Mouse (Mus musculus) lung, embryonic 16.5 days (tissue): ENCODE measurements around the gene Skp1a. TPM values are rescaled to one million over a fixed set of nuclear protein-coding genes. Genes with fewer than 3 reads are reported as not detected.

Experiments
- ATAC-seq: fragments of 200-750 bp; cut with Nextera tagmentation; 2 replicates; pipeline ENCODE4 v1.8.0; 2017; ENCODE audit warnings: low read depth, mild to moderate bottlenecking, moderate library complexity
- H3K27ac ChIP-seq: fragments of 300-500 bp; sonication (generic); 2 replicates; pipeline ENCODE4 v1.5.1; 2014; ENCODE audit warnings: mild to moderate bottlenecking, control low read depth, low read length
- H3K27me3 ChIP-seq: fragments of 300-500 bp; sonication (generic); 2 replicates; pipeline ENCODE4 v1.6.1; 2014; ENCODE audit warnings: low read depth, low read length, mixed read lengths; ENCODE audit not compliant: control insufficient read depth, insufficient read depth
- H3K36me3 ChIP-seq: fragments of 300-500 bp; sonication (generic); 2 replicates; pipeline ENCODE4 v1.6.1; 2014; ENCODE audit warnings: low read length; ENCODE audit not compliant: control insufficient read depth, insufficient read depth
- H3K4me1 ChIP-seq: fragments of 300-500 bp; sonication (generic); replicated peaks from 2 replicates; pipeline ENCODE4 v1.6.1; 2014; ENCODE audit warnings: low read length, mixed read lengths; ENCODE audit not compliant: control insufficient read depth, insufficient read depth
- H3K4me2 ChIP-seq: fragments of 300-500 bp; sonication (generic); 2 replicates; pipeline ENCODE4 v1.6.1; 2014; ENCODE audit warnings: low read depth, low read length, control low read depth
- H3K4me3 ChIP-seq: fragments of 300-500 bp; sonication (generic); 2 replicates; pipeline ENCODE4 v1.5.1; 2014; ENCODE audit warnings: mild to moderate bottlenecking, low read length, control low read depth
- H3K9ac ChIP-seq: fragments of 300-500 bp; sonication (generic); 2 replicates; pipeline ENCODE4 v1.6.1; 2014; ENCODE audit warnings: low read length, control low read depth
- H3K9me3 ChIP-seq: fragments of 300-500 bp; sonication (generic); 2 replicates; pipeline ENCODE4 v1.6.1; 2016; ENCODE audit warnings: low read length; ENCODE audit not compliant: control insufficient read depth
- WGBS: fragments of 180-500 bp; shearing (Covaris S2); extraction: QIAGEN DNeasy Blood & Tissue Kit; methylation state at CpG from one replicate; pipeline ENCODE4 v1.1.7; 2014; 5-methylcytosine and 5-hydroxymethylcytosine counted together
- polyA plus RNA-seq: library from polyadenylated mRNA; unstranded; fragments of >200 nt; fragmentation: Nextera tagmentation; extraction: Ambion mirVana; gene quantifications from 2 replicates; pipeline ENCODE4 v1.2.1, GENCODE M21; 2015

The Skp1a gene
- polyA plus RNA-seq, 1 experiment from 2014 or later = 833 TPM

DNA sequence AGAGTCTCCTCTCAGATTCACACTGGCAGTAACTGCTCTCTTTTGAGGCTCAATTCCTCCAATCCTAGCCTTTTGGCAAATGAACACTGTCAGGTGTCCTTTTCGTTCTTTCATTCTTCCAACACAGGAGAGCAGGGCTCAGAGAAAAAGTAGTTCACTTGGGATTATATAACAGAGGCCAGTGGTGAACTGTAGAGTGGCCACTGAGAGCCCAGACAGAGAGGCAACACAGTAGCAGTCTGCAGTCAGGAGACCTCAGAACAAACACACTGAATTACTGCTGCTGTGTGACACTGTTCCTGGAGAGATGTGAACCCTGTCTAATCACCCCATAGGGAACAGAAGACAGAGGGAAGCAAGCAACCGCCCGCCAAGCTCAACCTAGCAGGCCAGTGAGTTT is 4.7 kb upstream of the Skp1a start:
- Histone ChIP-seq H3K4me2 (no peak overlapping the region), H3K4me1 (peaks cover 4% of the 10 kb centered on the region), H3K9me3 (no peaks in the 10 kb centered on the region), H3K36me3 (no peaks in the 10 kb centered on the region), H3K27ac (no peak overlapping the region), H3K27me3 (no peaks in the 10 kb centered on the region), H3K9ac (no peak overlapping the region; the same call in 1 of the 2 replicates), H3K4me3 (no peak overlapping the region)
- 67% methylated on average over 3 of the region's 3 CpGs for WGBS
- ATAC-seq = no peak

DNA sequence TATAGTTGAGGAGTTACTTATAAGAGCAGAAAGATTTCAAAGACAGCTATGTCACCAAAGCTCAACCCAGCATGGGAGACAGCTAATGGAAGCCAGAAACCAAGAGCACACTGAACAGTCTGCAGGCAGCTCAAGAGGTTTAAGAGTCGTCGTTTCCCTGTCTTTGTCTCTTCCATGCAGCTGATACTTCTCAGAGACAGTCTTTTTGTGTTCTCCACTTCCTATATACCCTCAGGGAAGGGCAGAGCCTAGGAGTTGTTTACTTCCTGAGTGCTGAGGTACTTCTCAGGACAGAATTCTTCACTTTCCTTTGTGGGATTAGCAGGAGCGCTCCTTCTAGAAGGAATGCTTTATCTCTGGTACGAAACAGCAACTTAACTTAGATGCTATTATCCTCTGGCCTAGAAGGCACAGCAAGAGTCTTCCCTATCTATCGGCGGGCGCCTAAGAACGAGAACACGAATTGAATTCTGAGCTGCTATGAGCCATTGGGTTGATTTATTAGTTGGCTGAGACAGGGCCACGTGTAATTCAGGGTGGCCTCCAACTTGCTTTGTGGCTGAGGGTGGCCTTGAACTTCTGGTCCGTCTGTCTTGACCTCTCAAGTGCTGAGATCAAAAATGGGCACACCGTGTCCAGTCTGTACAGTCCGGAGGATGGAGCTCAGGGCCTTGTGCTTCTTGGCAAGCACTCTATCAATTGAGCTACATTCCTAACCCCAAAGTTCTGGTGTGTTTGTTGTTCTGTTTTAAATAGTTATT is 4.1 kb upstream of the Skp1a start:
- H3K9me3 ChIP-seq = no peaks in the 10 kb centered on the region
- H3K4me1 ChIP-seq = peaks cover 4% of the 10 kb centered on the region
- no peaks in the 10 kb centered on the region for H3K36me3 ChIP-seq
- no peak overlapping the region for H3K4me2 ChIP-seq
- ATAC-seq = no peak
- no peaks in the 10 kb centered on the region for H3K27me3 ChIP-seq
- H3K9ac ChIP-seq = no peak overlapping the region; the same call in 1 of the 2 replicates
- no peak overlapping the region for H3K27ac ChIP-seq
- no peak overlapping the region for H3K4me3 ChIP-seq
- WGBS = 63% methylated on average over 13 of the region's 13 CpGs

DNA sequence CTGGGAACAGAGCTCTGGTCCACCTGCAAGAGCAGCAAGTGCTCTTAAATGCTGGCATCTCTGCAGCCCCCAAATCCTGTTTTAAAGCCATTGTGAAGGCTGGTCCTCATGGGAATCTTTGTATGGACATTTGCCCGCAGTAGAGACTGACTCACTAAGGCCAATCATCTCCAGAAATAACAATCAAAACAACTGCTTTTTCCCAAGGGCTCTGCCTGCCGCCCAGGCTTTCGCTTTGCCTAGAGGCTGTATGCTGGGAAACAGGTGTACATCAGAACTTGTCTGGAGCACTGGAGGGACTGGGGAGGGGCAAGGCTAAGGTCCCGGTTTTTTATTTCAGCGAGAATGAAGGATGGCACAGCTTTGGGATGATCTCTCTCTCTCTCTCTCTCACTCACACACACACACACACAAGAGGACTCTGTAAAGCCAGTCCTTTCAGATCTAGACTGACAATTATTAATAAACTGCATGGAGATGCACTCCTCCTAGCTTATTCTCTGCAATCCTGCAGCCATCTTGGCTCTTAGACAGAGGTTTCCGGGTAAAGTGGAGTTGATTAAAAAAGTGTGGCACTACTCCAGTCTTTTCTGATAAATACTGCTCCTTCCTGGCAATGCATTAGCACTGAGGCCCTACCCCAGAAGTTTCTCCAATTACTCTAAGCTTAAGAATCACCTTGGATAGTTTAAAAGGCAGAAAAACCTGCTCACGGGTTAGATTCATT is 2.9 kb upstream of the Skp1a start:
- ATAC-seq = no peak
- 77% methylated on average over 7 of the region's 7 CpGs for WGBS
- peaks cover 10% of the 10 kb centered on the region for H3K4me1 ChIP-seq

DNA sequence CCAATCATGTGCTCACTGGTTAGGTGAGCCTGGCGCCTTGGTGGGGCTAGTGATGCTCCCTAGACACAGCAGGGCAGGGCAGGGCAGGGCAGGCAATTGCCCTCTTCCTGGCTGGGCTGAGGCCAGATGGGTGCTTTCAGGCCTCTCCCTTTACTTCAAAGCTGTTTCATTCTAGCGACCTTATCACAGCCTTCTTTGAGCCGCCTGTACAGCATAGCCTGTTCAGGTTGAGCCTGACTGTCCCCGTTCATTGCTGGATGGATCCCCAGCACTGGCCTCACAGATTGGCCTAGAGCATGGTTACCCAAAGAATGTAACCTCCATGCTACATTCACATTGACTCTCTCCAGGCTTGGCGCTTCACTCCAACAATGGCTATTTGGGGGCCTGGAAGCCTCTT is 1.1 kb upstream of the Skp1a start:
- Histone ChIP-seq H3K4me3 (peak overlapping the region; percentile 95), H3K27me3 (no peaks in the 10 kb centered on the region), H3K4me2 (peak overlapping the region; percentile 67), H3K27ac (peak overlapping the region; percentile 99; the same call in 1 of the 2 replicates), H3K4me1 (peaks cover 18% of the 10 kb centered on the region), H3K9me3 (no peaks in the 10 kb centered on the region), H3K36me3 (no peaks in the 10 kb centered on the region), H3K9ac (peak overlapping the region; percentile 99)
- 52% methylated on average over 5 of the region's 5 CpGs for WGBS
- no peak for ATAC-seq

More for the DNA sequence above, 2.9 kb upstream of the Skp1a start:
- Histone ChIP-seq H3K9me3 (no peaks in the 10 kb centered on the region), H3K9ac (no peak overlapping the region), H3K36me3 (no peaks in the 10 kb centered on the region), H3K4me2 (no peak overlapping the region), H3K27ac (no peak overlapping the region), H3K27me3 (no peaks in the 10 kb centered on the region), H3K4me3 (no peak overlapping the region)

DNA sequence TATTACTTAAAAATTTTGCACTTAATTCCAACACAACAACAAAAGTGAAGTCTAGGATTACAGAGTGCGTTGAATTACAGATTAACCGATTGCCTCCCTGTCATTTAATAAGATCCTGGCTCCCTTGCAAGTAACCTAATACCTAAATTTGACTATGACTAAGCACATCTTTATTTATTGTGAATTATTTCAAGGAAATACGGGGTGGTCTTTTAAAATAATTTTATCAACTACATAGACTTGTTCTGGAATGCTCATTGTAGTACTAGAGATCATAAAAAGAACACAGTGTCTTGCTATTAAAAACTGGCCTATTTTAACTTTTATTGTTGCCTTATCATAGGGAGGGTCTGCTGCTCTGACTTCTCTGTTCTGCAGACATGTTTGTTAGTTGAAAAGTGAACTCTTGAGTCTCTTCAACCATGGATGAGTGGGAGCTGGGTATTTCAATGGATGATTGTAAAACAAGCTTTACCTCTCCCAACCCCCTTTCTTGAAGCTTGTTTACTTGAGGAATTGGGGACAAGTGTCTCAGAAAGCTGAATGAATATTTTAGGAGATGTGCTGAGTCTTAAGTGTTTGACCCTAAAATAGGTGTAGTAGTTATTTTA is 1.4 kb downstream of the Skp1a start:
- peak overlapping the region; percentile 76 for H3K4me2 ChIP-seq
- no peak for ATAC-seq
- no peaks in the 10 kb centered on the region for H3K27me3 ChIP-seq
- H3K9me3 ChIP-seq = no peaks in the 10 kb centered on the region
- peak overlapping the region; percentile 95 for H3K4me3 ChIP-seq
- H3K4me1 ChIP-seq = peaks cover 18% of the 10 kb centered on the region
- 27% methylated on average over 3 of the region's 3 CpGs for WGBS
- H3K36me3 ChIP-seq = peaks cover 9% of the 10 kb centered on the region
- peak overlapping the region; percentile 99; the same call in 1 of the 2 replicates for H3K9ac ChIP-seq
- no peak overlapping the region for H3K27ac ChIP-seq

DNA sequence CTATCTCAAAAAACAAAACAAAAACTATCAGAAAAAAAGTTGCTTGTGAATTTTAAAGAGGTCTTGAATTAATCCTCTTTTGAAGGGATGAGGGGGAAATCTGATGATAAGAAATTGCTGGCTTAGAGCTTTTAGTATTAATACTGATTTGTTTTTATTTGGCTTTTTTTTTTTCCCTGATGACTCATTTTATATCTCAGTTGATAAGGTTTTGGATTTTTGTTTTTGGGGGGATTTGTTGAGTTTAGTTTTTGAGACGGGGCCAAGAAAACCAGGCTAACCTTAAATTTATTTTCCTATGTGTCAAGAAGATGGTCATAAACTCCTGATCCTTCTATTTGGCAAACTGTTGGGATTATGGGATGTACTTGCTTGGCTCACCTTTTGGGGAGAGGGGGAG is 2.1 kb downstream of the Skp1a start:
- no peak for ATAC-seq
- Histone ChIP-seq H3K27me3 (no peaks in the 10 kb centered on the region), H3K27ac (no peak overlapping the region), H3K36me3 (peaks cover 15% of the 10 kb centered on the region), H3K9me3 (no peaks in the 10 kb centered on the region), H3K4me1 (peaks cover 18% of the 10 kb centered on the region), H3K4me3 (peak overlapping the region; percentile 7; the same call in 1 of the 2 replicates), H3K9ac (no peak overlapping the region), H3K4me2 (peak overlapping the region; percentile 76)
- 89% methylated on average over 1 of the region's 1 CpGs for WGBS

DNA sequence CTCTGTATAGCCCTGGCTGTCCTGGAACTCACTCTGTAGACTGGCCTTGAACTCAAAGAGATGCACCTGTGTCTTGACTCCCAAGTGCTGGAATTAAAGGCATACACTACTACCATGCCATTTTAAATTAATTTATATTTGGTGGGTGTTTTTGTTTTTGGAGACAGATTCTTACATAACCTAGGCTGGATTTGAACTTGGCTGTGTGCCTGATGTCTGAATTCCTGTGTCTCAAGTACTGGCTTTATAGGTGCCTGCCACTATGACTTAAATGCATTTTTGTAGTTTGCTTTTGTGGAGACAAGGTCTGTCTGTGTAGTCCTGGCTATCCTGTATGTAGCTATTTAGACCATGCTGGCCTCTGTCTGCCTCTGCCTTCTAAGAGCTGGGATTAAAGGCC is 2.7 kb downstream of the Skp1a start:
- Histone ChIP-seq H3K9ac (no peak overlapping the region), H3K27me3 (no peaks in the 10 kb centered on the region), H3K4me2 (no peak overlapping the region), H3K4me3 (no peak overlapping the region), H3K27ac (no peak overlapping the region), H3K4me1 (peaks cover 18% of the 10 kb centered on the region), H3K9me3 (no peaks in the 10 kb centered on the region), H3K36me3 (peaks cover 15% of the 10 kb centered on the region)
- ATAC-seq = no peak

DNA sequence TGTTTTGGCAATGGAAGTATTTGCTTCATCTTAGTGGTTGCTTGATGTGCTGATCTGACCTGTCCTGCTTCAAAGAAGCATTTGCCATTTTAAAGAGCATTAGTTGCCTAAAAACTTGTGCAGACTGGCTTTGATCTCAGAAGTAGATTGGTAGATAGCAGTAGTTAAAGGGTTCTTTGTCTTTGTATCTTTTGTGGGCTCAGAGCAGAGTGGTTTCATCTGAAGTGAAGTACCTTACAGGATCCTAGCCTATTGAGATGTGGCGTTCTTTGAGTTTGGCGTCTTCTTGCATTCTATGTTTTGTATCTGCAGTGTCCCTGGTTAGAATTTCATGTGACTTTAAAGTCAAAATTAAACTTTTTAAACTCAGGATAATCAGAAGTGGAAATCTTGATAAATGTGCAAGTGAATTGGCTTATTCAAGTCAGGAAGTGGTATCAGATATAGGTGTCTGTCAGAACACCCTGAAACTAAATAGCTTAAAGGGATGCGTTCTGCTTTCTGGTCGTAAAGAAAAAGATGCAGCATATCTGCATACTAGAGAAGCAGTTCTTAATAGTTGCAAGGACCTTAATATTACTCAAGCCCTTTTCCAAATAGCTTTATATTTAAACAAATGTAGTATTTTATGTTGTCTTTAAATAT is 9.2 kb downstream of the Skp1a start:
- no peak overlapping the region for H3K27ac ChIP-seq
- ATAC-seq = no peak

DNA sequence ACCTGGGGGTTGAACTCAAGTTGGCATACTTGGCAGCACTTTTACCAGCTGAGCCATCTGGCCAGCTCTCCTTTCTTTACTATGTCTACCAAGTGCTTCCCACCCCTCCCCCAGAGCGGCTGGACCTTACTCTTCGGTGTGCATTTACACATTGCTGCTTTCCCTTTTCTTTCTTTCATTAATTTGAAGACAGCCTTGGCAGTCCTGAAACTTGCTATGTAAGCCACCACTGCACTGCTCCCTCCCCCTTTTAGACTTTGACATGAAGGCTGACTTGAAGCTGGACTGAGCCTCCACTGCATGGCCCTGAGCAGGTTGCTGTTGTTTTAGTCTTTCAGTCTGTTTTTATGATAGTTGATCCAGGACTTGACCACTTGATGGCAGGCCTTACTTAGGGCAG is 17.7 kb downstream of the Skp1a start:
- no peak for ATAC-seq
- no peaks in the 10 kb centered on the region for H3K27me3 ChIP-seq
- H3K9ac ChIP-seq = no peak overlapping the region
- H3K9me3 ChIP-seq = no peaks in the 10 kb centered on the region
- no peak overlapping the region for H3K4me3 ChIP-seq
- H3K4me2 ChIP-seq = no peak overlapping the region
- no peak overlapping the region for H3K27ac ChIP-seq
- 0 out of 2 replicates have a peak, but pooled peaks cover 5% of the 10 kb centered on the region for H3K4me1 ChIP-seq
- 84% methylated on average over 2 of the region's 2 CpGs for WGBS
- H3K36me3 ChIP-seq = peaks cover 7% of the 10 kb centered on the region

More for the DNA sequence above, 9.2 kb downstream of the Skp1a start:
- no peak overlapping the region for H3K4me3 ChIP-seq
- H3K9me3 ChIP-seq = no peaks in the 10 kb centered on the region
- no peak overlapping the region for H3K9ac ChIP-seq
- H3K4me1 ChIP-seq = no peaks in the 10 kb centered on the region
- WGBS = 76% methylated on average over 4 of the region's 4 CpGs
- H3K4me2 ChIP-seq = no peak overlapping the region
- no peaks in the 10 kb centered on the region for H3K27me3 ChIP-seq
- H3K36me3 ChIP-seq = peaks cover 24% of the 10 kb centered on the region
